Mouse (Mus musculus): ENCODE data around the gene Gm14443. TPM values are rescaled to one million over a fixed set of nuclear protein-coding genes. Genes with fewer than 3 reads are reported as not detected.

Gm14443 gene
- total RNA-seq (2023), result not detected

GRCm38 (mm10) chr2:175175401-175176180 lies at the start of gene Gm14443:
Gene Gm14443 (minus strand): TSS chr2:175175871.

GRCm38 (mm10) chr2:175206732-175207131 lies 31.1 kb upstream of the Gm14443 start, which contains the start of gene Gm14391:
Gene Gm14391 (minus strand): TSS chr2:175206917.

GRCm38 (mm10) chr2:175141993-175142295 lies 33.7 kb downstream of the Gm14443 start, which contains the start of gene Gm14399:
Gene Gm14399 (minus strand): TSS chr2:175142012.

Other genes with a start within 250 kb of the Gm14443 start
- gene Gm14444, start 165.6 kb downstream of the Gm14443 start, total RNA-seq (2023), result not detected
- not detected for gene Gm14393, start 108.1 kb downstream of the Gm14443 start, total RNA-seq (2023)
- gene Gm14399, start 33.9 kb downstream of the Gm14443 start, total RNA-seq (2023), result 1 to 10 TPM; 1.0 to 6.8 TPM
- 1 to 10 TPM; 4.6 to 6.6 TPM for gene Gm14391, start 31.0 kb upstream of the Gm14443 start, total RNA-seq (2023)
- 1 to 10 TPM in 1 of 2 experiments, not detected in 1; 1.1 TPM for gene Gm14440, start 99.3 kb upstream of the Gm14443 start, total RNA-seq (2023)
- gene Gm4631, start 162.3 kb upstream of the Gm14443 start, total RNA-seq (2023), result 1 to 10 TPM; 3.6 to 5.0 TPM
- gene Zfp968, start 196.6 kb upstream of the Gm14443 start, total RNA-seq (2023), result 1 to 10 TPM in 1 of 2 experiments, under 1 TPM in 1; 0.57 to 1.1 TPM

All from neutrophil, adult 83 days (primary cell).